Mouse (Mus musculus) lung, embryonic 16.5 days (tissue): ENCODE data around the gene Cmas. TPM values are rescaled to one million over a fixed set of nuclear protein-coding genes. Genes with fewer than 3 reads are reported as not detected.

Source experiments
- ATAC-seq: fragments of 200-750 bp; cut with Nextera tagmentation; 2 replicates; pipeline ENCODE4 v1.8.0; 2017; ENCODE audit warnings: low read depth, mild to moderate bottlenecking, moderate library complexity
- H3K27ac ChIP-seq: fragments of 300-500 bp; sonication (generic); 2 replicates; pipeline ENCODE4 v1.5.1; 2014; ENCODE audit warnings: mild to moderate bottlenecking, control low read depth, low read length
- H3K27me3 ChIP-seq: fragments of 300-500 bp; sonication (generic); 2 replicates; pipeline ENCODE4 v1.6.1; 2014; ENCODE audit warnings: low read depth, low read length, mixed read lengths; ENCODE audit not compliant: control insufficient read depth, insufficient read depth
- H3K36me3 ChIP-seq: fragments of 300-500 bp; sonication (generic); 2 replicates; pipeline ENCODE4 v1.6.1; 2014; ENCODE audit warnings: low read length; ENCODE audit not compliant: control insufficient read depth, insufficient read depth
- H3K4me1 ChIP-seq: fragments of 300-500 bp; sonication (generic); replicated peaks from 2 replicates; pipeline ENCODE4 v1.6.1; 2014; ENCODE audit warnings: low read length, mixed read lengths; ENCODE audit not compliant: control insufficient read depth, insufficient read depth
- H3K4me2 ChIP-seq: fragments of 300-500 bp; sonication (generic); 2 replicates; pipeline ENCODE4 v1.6.1; 2014; ENCODE audit warnings: low read depth, low read length, control low read depth
- H3K4me3 ChIP-seq: fragments of 300-500 bp; sonication (generic); 2 replicates; pipeline ENCODE4 v1.5.1; 2014; ENCODE audit warnings: mild to moderate bottlenecking, low read length, control low read depth
- H3K9ac ChIP-seq: fragments of 300-500 bp; sonication (generic); 2 replicates; pipeline ENCODE4 v1.6.1; 2014; ENCODE audit warnings: low read length, control low read depth
- H3K9me3 ChIP-seq: fragments of 300-500 bp; sonication (generic); 2 replicates; pipeline ENCODE4 v1.6.1; 2016; ENCODE audit warnings: low read length; ENCODE audit not compliant: control insufficient read depth
- WGBS: fragments of 180-500 bp; shearing (Covaris S2); extraction: QIAGEN DNeasy Blood & Tissue Kit; methylation state at CpG from one replicate; pipeline ENCODE4 v1.1.7; 2014; 5-methylcytosine and 5-hydroxymethylcytosine counted together
- polyA plus RNA-seq: library from polyadenylated mRNA; unstranded; fragments of >200 nt; fragmentation: Nextera tagmentation; extraction: Ambion mirVana; gene quantifications from 2 replicates; pipeline ENCODE4 v1.2.1, GENCODE M21; 2015

The Cmas gene
- polyA plus RNA-seq, 1 experiment from 2014 or later: 65.1 TPM

DNA sequence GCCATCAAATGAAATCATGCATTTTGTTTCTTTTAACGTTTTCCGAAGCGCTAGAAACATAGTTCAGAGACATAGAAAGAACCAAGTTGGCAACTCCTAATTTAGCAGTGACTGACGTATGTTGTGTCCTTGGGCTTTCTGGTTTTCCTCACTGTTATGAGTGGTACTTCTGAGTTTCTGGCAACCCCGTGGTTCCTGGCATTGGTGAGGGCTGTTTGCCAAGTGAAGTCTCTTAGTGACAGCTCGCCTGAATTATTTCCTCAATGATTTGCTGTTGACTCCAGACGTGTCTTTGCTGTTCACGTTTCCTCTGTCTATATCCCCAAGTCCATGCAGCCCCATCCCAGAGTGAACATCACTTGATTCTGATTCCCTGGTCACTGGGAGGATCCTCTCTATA, 34.8 kb upstream of the Cmas start:
- no peaks in the 10 kb centered on the region; the same call in 1 of the 2 replicates for H3K4me1 ChIP-seq
- no peak overlapping the region for H3K9ac ChIP-seq
- no peak overlapping the region for H3K27ac ChIP-seq
- H3K4me2 ChIP-seq: no peak overlapping the region
- H3K9me3 ChIP-seq: no peaks in the 10 kb centered on the region
- no peak overlapping the region for H3K4me3 ChIP-seq
- no peaks in the 10 kb centered on the region for H3K27me3 ChIP-seq
- WGBS: 66% methylated on average over 8 of the region's 8 CpGs
- no peak for ATAC-seq
- H3K36me3 ChIP-seq: no peaks in the 10 kb centered on the region

DNA sequence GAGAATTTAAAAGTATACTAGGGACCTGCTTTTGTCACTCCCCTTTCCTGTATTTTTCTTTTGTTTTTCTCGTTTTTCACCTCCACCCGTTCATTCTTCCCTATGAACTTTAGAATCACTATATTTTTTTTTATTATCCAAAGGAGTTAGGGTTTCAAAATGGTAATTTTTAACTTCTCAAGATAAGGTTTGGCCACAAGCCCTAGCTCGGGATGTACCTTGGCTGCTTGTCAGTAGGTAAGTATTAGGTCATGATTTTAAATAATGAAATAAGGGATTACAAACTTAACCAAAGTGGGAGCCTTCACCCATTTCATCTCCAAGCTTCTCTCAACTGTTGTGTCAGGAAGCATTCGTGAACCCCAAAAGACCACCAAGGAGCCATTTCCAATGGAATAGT, 30.5 kb upstream of the Cmas start:
- no peaks in the 10 kb centered on the region for H3K36me3 ChIP-seq
- H3K4me2 ChIP-seq: no peak overlapping the region
- ATAC-seq: no peak
- H3K4me3 ChIP-seq: no peak overlapping the region
- H3K27ac ChIP-seq: no peak overlapping the region
- no peak overlapping the region for H3K9ac ChIP-seq
- H3K9me3 ChIP-seq: no peaks in the 10 kb centered on the region
- 76% methylated on average over 4 of the region's 4 CpGs for WGBS
- H3K4me1 ChIP-seq: no peaks in the 10 kb centered on the region
- H3K27me3 ChIP-seq: no peaks in the 10 kb centered on the region

DNA sequence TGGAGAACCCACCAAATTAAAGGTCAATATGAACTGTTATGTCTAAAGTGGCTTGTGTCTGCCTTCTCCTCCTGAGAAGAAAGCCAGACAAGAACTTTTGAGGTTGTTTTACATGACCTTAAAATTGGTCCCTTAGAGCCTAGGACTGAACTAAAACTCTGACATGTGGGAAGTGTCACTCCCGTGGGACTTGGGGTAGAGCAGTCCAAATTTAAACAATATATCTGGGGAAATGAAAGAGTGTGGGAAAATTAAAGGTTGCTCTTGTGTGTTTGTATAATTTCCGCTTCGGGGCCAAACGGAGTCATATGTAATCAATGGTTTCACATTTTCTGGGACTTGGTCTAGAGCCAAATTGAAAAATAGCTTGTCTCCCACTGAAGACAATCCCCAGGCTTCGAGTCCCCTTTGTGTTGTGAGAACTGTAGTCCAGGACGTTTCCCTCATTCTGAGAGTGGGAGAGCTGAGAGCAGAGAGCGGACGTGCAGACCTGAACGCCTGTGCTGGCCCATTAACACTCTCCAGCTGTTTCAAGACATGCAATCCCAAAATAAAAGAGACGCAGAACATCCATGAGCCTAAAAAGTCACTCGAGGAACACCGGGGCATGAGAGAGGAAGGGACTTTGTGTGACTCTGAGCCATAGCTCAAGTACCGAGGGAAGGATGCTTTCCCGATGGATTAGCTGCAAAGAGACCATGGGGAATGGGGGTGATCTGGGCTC, 23.8 kb upstream of the Cmas start:
- no peaks in the 10 kb centered on the region for H3K27me3 ChIP-seq
- H3K9ac ChIP-seq: no peak overlapping the region
- no peak overlapping the region for H3K27ac ChIP-seq
- WGBS: 56% methylated on average over 14 of the region's 14 CpGs
- peak; percentile 71; the same call in 1 of the 2 replicates for ATAC-seq
- H3K9me3 ChIP-seq: no peaks in the 10 kb centered on the region
- H3K36me3 ChIP-seq: no peaks in the 10 kb centered on the region
- no peak overlapping the region for H3K4me2 ChIP-seq
- H3K4me1 ChIP-seq: no peaks in the 10 kb centered on the region
- H3K4me3 ChIP-seq: no peak overlapping the region

DNA sequence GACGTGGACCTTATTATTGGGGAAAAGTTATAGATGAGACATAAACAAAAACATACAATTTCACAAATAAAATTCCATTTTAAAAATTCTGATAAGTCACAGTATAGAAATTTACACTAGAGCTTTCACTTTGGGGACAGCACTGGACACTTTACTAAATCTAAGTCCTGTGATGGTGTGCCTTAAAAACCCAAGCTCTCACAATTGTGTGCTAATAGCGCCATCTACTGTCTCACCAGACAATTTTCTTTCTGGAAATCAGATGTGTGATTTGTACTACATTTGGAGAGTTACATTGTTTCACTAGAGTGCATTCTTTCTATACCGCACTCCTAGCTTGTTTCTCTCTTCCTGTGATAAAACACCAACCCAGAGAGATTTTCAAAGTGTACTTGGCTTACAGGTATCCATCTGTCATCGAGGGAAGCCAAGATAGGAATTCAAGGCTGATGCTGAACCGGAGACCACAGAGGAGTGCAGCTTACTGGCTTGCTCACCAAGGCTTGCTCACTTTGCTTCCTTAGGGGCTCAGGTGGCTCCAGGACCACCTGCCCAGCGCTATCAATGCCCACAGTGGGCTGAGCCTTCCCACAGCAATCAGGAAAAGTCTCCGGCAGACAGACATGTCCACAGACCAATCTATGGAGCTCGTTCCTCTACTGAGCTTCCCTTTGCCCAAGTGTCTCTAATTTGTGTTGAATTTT, 21.0 kb upstream of the Cmas start:
- Histone ChIP-seq H3K27ac (no peak overlapping the region), H3K4me1 (no peaks in the 10 kb centered on the region), H3K4me3 (no peak overlapping the region)

DNA sequence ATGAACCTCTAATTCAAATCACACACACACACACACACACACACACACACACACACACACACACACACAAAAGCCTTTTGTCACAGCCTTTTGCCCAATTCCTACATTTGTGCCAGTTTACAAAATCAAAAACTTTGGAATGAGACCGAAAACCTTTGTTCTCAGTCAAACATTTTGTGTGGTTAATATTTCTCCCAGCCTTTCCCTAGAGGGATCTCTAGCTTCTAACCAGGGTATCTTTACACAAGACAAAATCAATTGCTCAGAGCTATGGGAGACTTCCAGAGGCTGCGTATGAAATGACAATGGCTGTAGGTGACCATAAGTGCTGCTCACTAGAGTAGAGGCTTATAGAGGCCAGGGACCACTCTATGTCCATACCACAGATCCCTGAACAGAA, 18.3 kb upstream of the Cmas start:
- ATAC-seq: no peak
- no peak overlapping the region for H3K27ac ChIP-seq
- H3K27me3 ChIP-seq: no peaks in the 10 kb centered on the region
- 75% methylated on average over 2 of the region's 2 CpGs for WGBS
- no peak overlapping the region for H3K9ac ChIP-seq
- no peak overlapping the region for H3K4me3 ChIP-seq
- H3K9me3 ChIP-seq: no peaks in the 10 kb centered on the region
- H3K4me2 ChIP-seq: no peak overlapping the region
- no peaks in the 10 kb centered on the region for H3K36me3 ChIP-seq
- H3K4me1 ChIP-seq: no peaks in the 10 kb centered on the region

More for the DNA sequence above, 21.0 kb upstream of the Cmas start:
- Histone ChIP-seq H3K4me2 (no peak overlapping the region), H3K27me3 (no peaks in the 10 kb centered on the region), H3K9me3 (no peaks in the 10 kb centered on the region), H3K36me3 (no peaks in the 10 kb centered on the region), H3K9ac (no peak overlapping the region)
- ATAC-seq: no peak
- WGBS: 43% methylated on average over 8 of the region's 8 CpGs

DNA sequence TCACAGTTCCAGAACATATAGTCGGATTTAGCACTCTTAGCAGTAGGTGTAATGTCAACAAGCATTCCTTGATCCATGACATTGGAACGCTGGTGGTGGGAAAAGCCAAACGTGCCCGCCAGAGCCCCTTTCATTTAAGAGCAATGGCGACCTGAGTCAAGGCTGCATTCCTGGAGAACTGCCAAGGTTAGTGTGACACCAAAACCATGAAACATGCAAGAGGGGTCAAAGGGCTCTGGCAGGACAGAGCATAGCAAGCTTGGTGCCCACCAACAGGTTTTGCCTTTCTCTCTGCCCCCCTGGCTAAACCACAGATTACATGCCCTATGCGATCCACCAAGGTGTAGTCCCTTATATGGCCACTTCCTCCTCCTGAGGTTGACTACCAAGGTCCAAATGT, 17.8 kb upstream of the Cmas start:
- Histone ChIP-seq H3K36me3 (no peaks in the 10 kb centered on the region), H3K4me3 (no peak overlapping the region), H3K27me3 (no peaks in the 10 kb centered on the region), H3K9me3 (no peaks in the 10 kb centered on the region), H3K4me2 (no peak overlapping the region), H3K4me1 (no peaks in the 10 kb centered on the region), H3K27ac (no peak overlapping the region), H3K9ac (no peak overlapping the region)
- 57% methylated on average over 6 of the region's 6 CpGs for WGBS
- ATAC-seq: no peak

DNA sequence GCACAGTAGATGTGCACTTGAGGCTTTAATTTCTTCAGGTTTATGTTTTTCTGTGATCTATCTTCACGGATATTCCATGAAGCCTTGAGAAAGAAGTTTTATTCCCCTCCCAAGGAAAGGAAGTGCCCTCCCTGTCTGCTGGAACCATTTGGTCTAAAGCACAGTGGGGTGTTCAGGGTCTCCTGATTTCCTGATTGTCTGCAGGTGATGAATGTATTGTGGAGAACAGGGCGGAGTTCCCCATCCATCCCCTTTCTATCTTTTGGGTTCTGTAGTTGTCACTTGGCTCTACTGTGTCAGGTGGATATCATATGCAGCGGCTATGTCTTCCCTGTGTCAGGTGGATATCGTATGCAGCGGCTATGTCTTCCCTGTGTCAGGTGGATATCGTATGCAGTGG, 14.7 kb upstream of the Cmas start:
- Histone ChIP-seq H3K9ac (no peak overlapping the region), H3K4me3 (no peak overlapping the region), H3K4me1 (0 out of 2 replicates have a peak, but pooled peaks cover 4% of the 10 kb centered on the region), H3K27ac (no peak overlapping the region), H3K9me3 (no peaks in the 10 kb centered on the region), H3K27me3 (no peaks in the 10 kb centered on the region), H3K36me3 (no peaks in the 10 kb centered on the region), H3K4me2 (no peak overlapping the region)
- ATAC-seq: no peak
- 81% methylated on average over 6 of the region's 6 CpGs for WGBS

DNA sequence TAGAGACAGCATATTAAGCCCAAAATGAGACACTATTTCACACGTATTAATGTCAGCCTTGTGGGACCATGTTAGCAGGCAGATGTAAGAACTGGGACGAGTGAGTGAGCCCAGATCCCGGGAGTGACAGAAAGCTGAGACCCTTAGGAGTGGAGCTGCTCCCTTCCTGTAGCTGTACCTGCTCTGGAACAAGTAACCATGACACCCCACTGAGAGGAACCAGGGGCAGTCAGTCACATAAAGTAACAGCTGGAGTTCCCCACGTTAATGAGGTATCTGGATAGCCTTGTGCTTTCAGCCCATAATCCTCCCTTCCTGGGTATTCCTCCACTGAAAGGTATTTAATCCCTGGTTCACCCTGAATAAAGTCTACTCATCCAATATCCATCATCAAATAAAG, 13.3 kb upstream of the Cmas start:
- Histone ChIP-seq H3K9ac (no peak overlapping the region), H3K4me2 (no peak overlapping the region), H3K36me3 (no peaks in the 10 kb centered on the region), H3K4me1 (peaks cover 15% of the 10 kb centered on the region), H3K4me3 (no peak overlapping the region), H3K27ac (no peak overlapping the region), H3K9me3 (no peaks in the 10 kb centered on the region), H3K27me3 (no peaks in the 10 kb centered on the region)
- ATAC-seq: no peak
- 68% methylated on average over 4 of the region's 4 CpGs for WGBS

DNA sequence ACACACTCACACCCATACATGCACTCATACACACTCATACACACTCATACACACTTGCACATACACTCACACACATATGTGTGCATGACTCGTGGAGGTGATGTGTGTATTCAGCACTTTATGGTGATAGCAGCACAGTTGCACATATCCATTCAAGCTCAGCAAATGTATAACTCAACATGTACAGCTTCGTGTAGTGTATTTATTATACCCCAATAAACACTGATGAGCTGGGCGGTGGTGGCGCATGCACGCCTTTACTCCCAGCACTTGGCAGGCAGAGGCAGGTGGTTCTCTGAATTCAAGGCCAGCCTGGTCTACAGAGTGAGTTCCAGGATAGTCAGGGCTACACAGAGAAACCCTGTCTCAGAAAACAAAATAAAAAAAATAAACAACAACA, 11.0 kb upstream of the Cmas start:
- Histone ChIP-seq H3K4me3 (no peak overlapping the region), H3K9me3 (no peaks in the 10 kb centered on the region), H3K9ac (no peak overlapping the region), H3K27ac (no peak overlapping the region), H3K4me2 (no peak overlapping the region), H3K36me3 (no peaks in the 10 kb centered on the region), H3K4me1 (peaks cover 15% of the 10 kb centered on the region), H3K27me3 (no peaks in the 10 kb centered on the region)
- ATAC-seq: no peak
- 91% methylated on average over 5 of the region's 5 CpGs for WGBS
